Mouse (Mus musculus): ENCODE measurements around the gene Styx. TPM values are rescaled to one million over a fixed set of nuclear protein-coding genes. Genes with fewer than 3 reads are reported as not detected.
A peak's percentile ranks its signal among the peaks of the same experiment; 100 is the strongest.

Styx gene
- polyA plus RNA-seq, 1 experiment from 2014 or later: 57.5 TPM

- no peaks in the 10 kb centered on the region for H3K36me3 ChIP-seq (ENCODE audit: control insufficient read depth, insufficient read depth, low read length)
- 6% methylated on average over 5 of the region's 5 CpGs for WGBS
- H3K9me3 ChIP-seq (ENCODE audit: control insufficient read depth, low read length): peaks cover 5% of the 10 kb centered on the region
- H3K27ac ChIP-seq (ENCODE audit: low read length): no peak overlapping the region
- no peaks in the 10 kb centered on the region for H3K4me1 ChIP-seq (replicated peaks; ENCODE audit: control insufficient read depth, insufficient read depth, low read length)
- H3K4me3 ChIP-seq (ENCODE audit: low read length): no peak overlapping the region
- H3K4me2 ChIP-seq (ENCODE audit: low read depth, low read length): no peak overlapping the region
- peak; percentile 51; the same call in 1 of the 2 replicates for ATAC-seq (ENCODE audit: low read depth)
- H3K27me3 ChIP-seq (ENCODE audit: control insufficient read depth, insufficient read depth, low read depth, low read length): no peaks in the 10 kb centered on the region
- H3K9ac ChIP-seq (ENCODE audit: low read length): no peak overlapping the region
Measured at GRCm38 (mm10) chr14:45423220-45423619, 72.3 kb downstream of the Styx start.

- H3K4me1 ChIP-seq (replicated peaks; ENCODE audit: control insufficient read depth, insufficient read depth, low read length): no peaks in the 10 kb centered on the region
- H3K27me3 ChIP-seq (ENCODE audit: control insufficient read depth, insufficient read depth, low read depth, low read length): no peaks in the 10 kb centered on the region
- ATAC-seq (ENCODE audit: low read depth): no peak
- H3K4me2 ChIP-seq (ENCODE audit: low read depth, low read length): no peak overlapping the region
- 86% methylated on average over 13 of the region's 13 CpGs for WGBS
- no peak overlapping the region for H3K4me3 ChIP-seq (ENCODE audit: low read length)
- H3K9ac ChIP-seq (ENCODE audit: low read length): no peak overlapping the region
- no peak overlapping the region for H3K27ac ChIP-seq (ENCODE audit: low read length)
- peaks cover 13% of the 10 kb centered on the region for H3K9me3 ChIP-seq (ENCODE audit: control insufficient read depth, low read length)
- no peaks in the 10 kb centered on the region for H3K36me3 ChIP-seq (ENCODE audit: control insufficient read depth, insufficient read depth, low read length)
Measured at GRCm38 (mm10) chr14:45430066-45430842, 79.4 kb downstream of the Styx start.

DNA sequence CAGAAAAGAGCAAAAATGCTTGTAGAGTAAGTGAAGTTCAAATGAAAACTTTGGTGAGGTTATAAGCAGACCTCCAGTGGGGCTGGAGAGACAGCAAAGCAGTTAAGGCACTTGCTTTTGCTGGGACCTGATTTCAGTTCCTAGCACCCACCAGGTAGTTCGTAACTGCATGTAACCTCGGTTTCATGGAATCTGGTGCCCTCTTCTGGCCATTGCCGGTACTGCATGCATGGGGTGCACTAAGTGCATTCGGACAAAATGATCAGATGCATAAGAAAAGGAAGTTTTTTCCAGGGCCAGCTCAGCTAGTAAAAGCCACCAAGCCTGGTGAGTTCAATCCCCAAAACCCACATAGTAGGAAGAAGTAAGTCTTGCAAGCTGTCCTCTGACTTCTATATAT is 81.1 kb downstream of the Styx start:
- H3K9ac ChIP-seq (ENCODE audit: low read length): no peak overlapping the region
- no peaks in the 10 kb centered on the region for H3K4me1 ChIP-seq (replicated peaks; ENCODE audit: control insufficient read depth, insufficient read depth, low read length)
- no peak for ATAC-seq (ENCODE audit: low read depth)
- H3K9me3 ChIP-seq (ENCODE audit: control insufficient read depth, low read length): peaks cover 8% of the 10 kb centered on the region
- H3K27me3 ChIP-seq (ENCODE audit: control insufficient read depth, insufficient read depth, low read depth, low read length): no peaks in the 10 kb centered on the region
- 72% methylated on average over 4 of the region's 4 CpGs for WGBS
- H3K36me3 ChIP-seq (ENCODE audit: control insufficient read depth, insufficient read depth, low read length): no peaks in the 10 kb centered on the region
- no peak overlapping the region for H3K4me3 ChIP-seq (ENCODE audit: low read length)
- H3K4me2 ChIP-seq (ENCODE audit: low read depth, low read length): no peak overlapping the region
- H3K27ac ChIP-seq (ENCODE audit: low read length): no peak overlapping the region

DNA sequence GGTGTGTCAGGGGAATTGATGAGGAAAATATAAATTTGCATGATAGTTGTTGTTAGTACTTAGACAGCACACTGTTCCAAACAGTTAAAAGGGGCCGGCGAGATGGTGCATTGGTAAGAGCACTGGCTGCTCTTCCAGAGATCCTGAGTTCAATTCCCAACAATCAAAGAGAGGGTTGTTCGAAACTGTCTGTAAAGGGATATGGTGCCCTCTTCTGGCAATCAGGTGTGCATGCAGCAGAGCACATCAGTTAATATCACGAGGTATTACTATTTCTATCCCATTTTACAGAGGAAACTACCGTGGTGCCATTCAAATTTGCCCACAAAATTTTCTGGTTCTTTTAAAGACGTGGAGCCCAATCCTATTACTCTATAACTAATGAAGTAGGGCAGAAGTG is 83.3 kb downstream of the Styx start:
- Histone ChIP-seq H3K9me3 (ENCODE audit: control insufficient read depth, low read length) (peaks cover 8% of the 10 kb centered on the region), H3K4me1 (replicated peaks; ENCODE audit: control insufficient read depth, insufficient read depth, low read length) (no peaks in the 10 kb centered on the region), H3K27me3 (ENCODE audit: control insufficient read depth, insufficient read depth, low read depth, low read length) (no peaks in the 10 kb centered on the region), H3K36me3 (ENCODE audit: control insufficient read depth, insufficient read depth, low read length) (no peaks in the 10 kb centered on the region), H3K4me3 (ENCODE audit: low read length) (no peak overlapping the region), H3K4me2 (ENCODE audit: low read depth, low read length) (no peak overlapping the region), H3K27ac (ENCODE audit: low read length) (no peak overlapping the region), H3K9ac (ENCODE audit: low read length) (no peak overlapping the region)
- no peak for ATAC-seq (ENCODE audit: low read depth)
- 71% methylated on average over 6 of the region's 6 CpGs for WGBS

DNA sequence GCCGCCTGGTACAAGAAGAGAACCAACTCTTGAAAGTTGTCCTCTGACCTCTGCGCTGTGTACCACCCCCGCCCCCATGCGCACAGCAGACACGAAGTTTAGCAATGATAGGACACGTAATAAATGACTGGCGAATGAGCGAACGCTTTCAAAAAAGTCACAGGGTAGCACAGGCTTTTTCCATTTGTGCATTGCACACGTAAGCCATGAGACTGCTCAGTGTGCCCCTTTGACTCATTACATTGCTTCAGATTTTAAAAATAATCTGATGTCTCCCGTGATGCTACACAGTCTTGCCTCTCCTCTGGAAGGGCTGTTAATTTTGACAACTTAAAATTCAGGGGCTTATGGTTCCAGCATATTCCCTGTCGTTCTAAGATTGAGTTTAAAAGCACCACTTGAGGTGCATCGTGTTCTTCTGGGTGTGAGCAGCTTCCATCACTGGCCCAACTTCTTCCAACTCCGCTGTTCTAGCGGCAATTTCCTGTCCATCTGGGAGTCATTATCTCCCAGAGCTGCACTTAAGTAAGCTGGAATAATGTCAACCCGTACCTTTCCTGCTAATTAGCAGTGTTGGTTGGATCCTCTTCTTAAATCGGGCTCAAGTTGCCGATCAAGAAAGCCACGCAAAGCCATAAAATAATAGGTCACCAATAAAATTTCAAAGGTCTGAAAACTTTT is 87.5 kb downstream of the Styx start:
- Histone ChIP-seq H3K4me3 (ENCODE audit: low read length) (no peak overlapping the region), H3K36me3 (ENCODE audit: control insufficient read depth, insufficient read depth, low read length) (no peaks in the 10 kb centered on the region), H3K4me1 (replicated peaks; ENCODE audit: control insufficient read depth, insufficient read depth, low read length) (peaks cover 9% of the 10 kb centered on the region; the same call in 1 of the 2 replicates), H3K27me3 (ENCODE audit: control insufficient read depth, insufficient read depth, low read depth, low read length) (no peaks in the 10 kb centered on the region), H3K9ac (ENCODE audit: low read length) (no peak overlapping the region), H3K27ac (ENCODE audit: low read length) (no peak overlapping the region), H3K4me2 (ENCODE audit: low read depth, low read length) (no peak overlapping the region), H3K9me3 (ENCODE audit: control insufficient read depth, low read length) (no peaks in the 10 kb centered on the region)
- ATAC-seq (ENCODE audit: low read depth): no peak
- 63% methylated on average over 19 of the region's 19 CpGs for WGBS

DNA sequence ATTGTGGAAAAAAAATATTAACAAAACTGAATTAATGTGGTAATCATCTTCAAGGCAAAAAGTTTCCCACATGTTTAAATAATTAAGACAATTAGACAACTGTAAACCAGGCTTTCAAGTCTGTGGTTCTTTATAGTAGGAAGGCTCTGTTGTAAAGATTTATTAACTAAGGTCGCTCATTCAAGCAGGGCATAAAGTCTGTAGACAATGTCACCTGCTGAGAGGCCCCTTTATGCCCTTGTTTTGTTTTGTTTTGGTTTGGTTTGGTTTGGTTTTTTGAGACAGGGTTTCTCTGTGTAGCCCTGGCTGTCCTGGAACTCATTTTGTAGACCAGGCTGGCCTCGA is 88.0 kb downstream of the Styx start:
- no peak overlapping the region for H3K9ac ChIP-seq (ENCODE audit: low read length)
- H3K36me3 ChIP-seq (ENCODE audit: control insufficient read depth, insufficient read depth, low read length): no peaks in the 10 kb centered on the region
- no peak overlapping the region for H3K27ac ChIP-seq (ENCODE audit: low read length)
- no peak overlapping the region for H3K4me2 ChIP-seq (ENCODE audit: low read depth, low read length)
- peaks cover 9% of the 10 kb centered on the region; the same call in 1 of the 2 replicates for H3K4me1 ChIP-seq (replicated peaks; ENCODE audit: control insufficient read depth, insufficient read depth, low read length)
- H3K27me3 ChIP-seq (ENCODE audit: control insufficient read depth, insufficient read depth, low read depth, low read length): no peaks in the 10 kb centered on the region
- H3K4me3 ChIP-seq (ENCODE audit: low read length): no peak overlapping the region
- ATAC-seq (ENCODE audit: low read depth): no peak
- H3K9me3 ChIP-seq (ENCODE audit: control insufficient read depth, low read length): no peaks in the 10 kb centered on the region
- WGBS: 94% methylated on average over 1 of the region's 2 CpGs

GRCm38 (mm10) chr14:45439387-45439786 is 88.5 kb downstream of the Styx start:
- H3K9me3 ChIP-seq (ENCODE audit: control insufficient read depth, low read length): no peaks in the 10 kb centered on the region
- no peak overlapping the region for H3K27ac ChIP-seq (ENCODE audit: low read length)
- 75% methylated on average over 9 of the region's 9 CpGs for WGBS
- no peak for ATAC-seq (ENCODE audit: low read depth)
- H3K4me1 ChIP-seq (replicated peaks; ENCODE audit: control insufficient read depth, insufficient read depth, low read length): peaks cover 9% of the 10 kb centered on the region; the same call in 1 of the 2 replicates
- no peak overlapping the region for H3K4me2 ChIP-seq (ENCODE audit: low read depth, low read length)
- no peaks in the 10 kb centered on the region for H3K27me3 ChIP-seq (ENCODE audit: control insufficient read depth, insufficient read depth, low read depth, low read length)
- no peak overlapping the region for H3K4me3 ChIP-seq (ENCODE audit: low read length)
- no peaks in the 10 kb centered on the region for H3K36me3 ChIP-seq (ENCODE audit: control insufficient read depth, insufficient read depth, low read length)
- H3K9ac ChIP-seq (ENCODE audit: low read length): no peak overlapping the region

- 77% methylated on average over 6 of the region's 6 CpGs for WGBS
- no peaks in the 10 kb centered on the region for H3K36me3 ChIP-seq (ENCODE audit: control insufficient read depth, insufficient read depth, low read length)
- no peak overlapping the region for H3K4me3 ChIP-seq (ENCODE audit: low read length)
Measured at GRCm38 (mm10) chr14:45441291-45441690, 90.4 kb downstream of the Styx start.

DNA sequence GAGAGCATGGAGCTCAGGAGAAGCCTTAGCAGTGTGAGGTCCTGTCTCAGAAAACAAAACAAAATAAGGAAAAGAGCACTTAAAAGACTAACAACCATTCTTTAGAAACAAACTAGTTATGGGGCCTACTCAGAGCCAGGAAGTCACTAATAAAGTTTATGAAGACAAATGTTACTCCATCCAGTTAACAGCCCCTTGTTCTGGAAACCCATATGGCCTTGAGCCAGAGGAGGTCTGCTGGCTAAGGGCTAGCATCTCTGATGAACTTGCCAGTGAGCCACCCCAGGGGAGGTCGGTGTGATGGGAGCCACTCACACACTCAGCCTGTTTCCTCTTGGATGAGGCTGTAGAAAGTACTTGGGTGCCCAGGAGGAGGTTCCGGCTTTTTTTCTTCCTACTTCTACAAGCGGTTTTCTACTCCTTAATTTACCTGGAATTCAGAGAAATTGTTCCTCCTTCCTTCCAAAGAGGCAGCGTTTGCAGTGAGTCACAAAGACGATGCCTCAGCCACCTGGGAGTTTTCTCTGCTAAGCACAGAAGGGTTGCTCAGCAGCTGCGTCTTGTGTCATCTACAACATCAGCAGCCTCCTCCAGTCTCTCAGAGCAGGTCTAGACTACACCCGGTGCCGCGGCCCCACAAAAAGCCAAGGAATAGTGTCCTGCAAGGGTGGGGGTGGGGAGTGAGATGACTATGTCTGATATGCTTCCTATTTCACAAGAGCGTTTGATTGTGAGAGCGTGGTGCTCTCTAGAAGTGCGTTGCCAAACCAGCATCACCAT is 92.1 kb downstream of the Styx start:
- H3K9ac ChIP-seq (ENCODE audit: low read length): no peak overlapping the region
- H3K4me3 ChIP-seq (ENCODE audit: low read length): no peak overlapping the region
- no peaks in the 10 kb centered on the region for H3K9me3 ChIP-seq (ENCODE audit: control insufficient read depth, low read length)
- peak overlapping the region; percentile 29 for H3K27ac ChIP-seq (ENCODE audit: low read length)
- no peak; the same call in 1 of the 2 replicates for ATAC-seq (ENCODE audit: low read depth)
- no peak overlapping the region for H3K4me2 ChIP-seq (ENCODE audit: low read depth, low read length)
- no peaks in the 10 kb centered on the region for H3K36me3 ChIP-seq (ENCODE audit: control insufficient read depth, insufficient read depth, low read length)
- H3K27me3 ChIP-seq (ENCODE audit: control insufficient read depth, insufficient read depth, low read depth, low read length): no peaks in the 10 kb centered on the region
- peaks cover 22% of the 10 kb centered on the region for H3K4me1 ChIP-seq (replicated peaks; ENCODE audit: control insufficient read depth, insufficient read depth, low read length)
- 47% methylated on average over 12 of the region's 12 CpGs for WGBS

More at GRCm38 (mm10) chr14:45441291-45441690, 90.4 kb downstream of the Styx start:
- Histone ChIP-seq H3K4me1 (replicated peaks; ENCODE audit: control insufficient read depth, insufficient read depth, low read length) (peaks cover 16% of the 10 kb centered on the region), H3K27me3 (ENCODE audit: control insufficient read depth, insufficient read depth, low read depth, low read length) (no peaks in the 10 kb centered on the region), H3K9me3 (ENCODE audit: control insufficient read depth, low read length) (no peaks in the 10 kb centered on the region), H3K9ac (ENCODE audit: low read length) (no peak overlapping the region), H3K27ac (ENCODE audit: low read length) (no peak overlapping the region), H3K4me2 (ENCODE audit: low read depth, low read length) (no peak overlapping the region)
- ATAC-seq (ENCODE audit: low read depth): no peak

Data from lung, embryonic 16.5 days (tissue).